In the genomic region with DNA sequence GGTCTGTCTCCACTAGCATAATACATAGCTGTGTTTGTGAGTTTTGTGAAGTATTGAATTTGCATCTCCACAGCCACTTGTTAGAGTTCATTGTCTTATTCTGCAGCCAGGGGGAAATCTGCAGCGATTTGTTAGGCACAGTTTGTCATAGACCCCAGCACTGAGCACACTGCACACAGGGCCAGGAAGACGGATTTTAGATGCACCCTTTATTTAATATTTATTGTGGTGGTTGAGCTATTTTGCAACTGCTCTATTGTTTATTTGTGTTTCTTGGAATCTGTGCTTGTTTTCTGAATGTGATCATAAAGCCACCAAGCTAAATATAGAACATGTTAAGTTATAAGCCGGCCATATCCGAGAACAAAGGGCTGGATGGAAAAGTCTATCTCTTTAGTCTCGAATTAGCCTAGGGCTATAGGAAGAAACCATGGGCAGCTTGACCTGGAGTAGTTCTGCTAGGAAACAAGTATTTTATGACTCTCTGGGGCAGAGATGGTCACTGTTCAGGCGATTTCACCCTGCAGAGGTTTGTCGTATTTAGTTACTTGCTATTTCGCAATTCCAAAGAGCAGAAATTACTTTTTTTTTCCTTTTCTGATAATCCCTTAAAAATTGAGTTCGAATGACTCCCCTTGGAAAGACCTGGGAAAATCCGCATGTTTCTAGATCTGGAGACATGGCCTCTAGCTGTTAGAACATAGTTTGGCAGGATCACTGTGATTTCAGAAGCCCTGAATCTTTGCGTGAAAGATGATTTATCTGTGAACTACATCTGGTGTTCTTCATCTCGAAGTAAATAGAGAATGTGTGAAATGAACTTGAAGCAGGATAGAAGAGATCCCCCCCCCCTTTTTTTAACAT, we compare ENCODE assay signal across 16 mouse cellular contexts.
A peak's percentile ranks its signal among the peaks of the same experiment; 100 is the strongest.
DNase-seq lines count a peak whose midpoint lies in the region; ATAC-seq and TF ChIP-seq lines count a peak whose summit lies in the region.
"Had no signal": no experiment of that assay in that cellular context is flagged by ENCODE, and none has a peak within 500 bp of the region (broad histone marks: within the 10 kb centered on the region; RNA-seq: fewer than 3 reads in every experiment).

No protein-coding gene starts in this region.

- no peak for TF ChIP-seq CTCF in gastrocnemius, adult 2 months (IDR thresholded peaks at IDR 0.05)
- TF ChIP-seq CTCF in left cerebral cortex, adult 2 months (IDR thresholded peaks at IDR 0.05) = no peak
- no peak for TF ChIP-seq CTCF in bone marrow macrophage, adult 2 months (IDR thresholded peaks at IDR 0.05; ENCODE audit: low read depth, low read length)

- H3K27me3 ChIP-seq in hindbrain, embryonic 16.5 days (replicated peaks; ENCODE audit: control insufficient read depth, insufficient read depth, low read length) = no peaks in the 10 kb centered on the region
- H3K27me3 ChIP-seq: heart, embryonic 13.5 days; neural tube, embryonic 13.5 days had no signal

- H3K9me3 ChIP-seq in hindbrain, embryonic 16.5 days (ENCODE audit: control insufficient read depth, low read length) = no peaks in the 10 kb centered on the region
- H3K9me3 ChIP-seq: heart, embryonic 13.5 days; neural tube, embryonic 13.5 days had no signal

- H3K4me2 ChIP-seq in hindbrain, embryonic 16.5 days (ENCODE audit: low read length) = no peak overlapping the region
- H3K4me2 ChIP-seq: heart, embryonic 13.5 days; neural tube, embryonic 13.5 days had no signal

- no peaks in the 10 kb centered on the region for H3K36me3 ChIP-seq in hindbrain, embryonic 16.5 days (ENCODE audit: control insufficient read depth, insufficient read depth, low read length)
- H3K36me3 ChIP-seq: heart, embryonic 13.5 days; neural tube, embryonic 13.5 days had no signal

- H3K27ac ChIP-seq in gastrocnemius, adult 2 months = peak overlapping the region; percentile 59
- peak overlapping the region; percentile 20; the same call in 1 of the 2 replicates for H3K27ac ChIP-seq in left cerebral cortex, adult 2 months
- H3K27ac ChIP-seq in bone marrow macrophage, adult 2 months (ENCODE audit: insufficient read depth, low read depth, low read length) = peak overlapping the region; percentile 37
- peak overlapping the region; percentile 41 for H3K27ac ChIP-seq in hindbrain, embryonic 16.5 days (ENCODE audit: low read depth, low read length)
- H3K27ac ChIP-seq: heart, embryonic 13.5 days had no signal

- H3K9ac ChIP-seq in hindbrain, embryonic 16.5 days (ENCODE audit: low read depth, low read length) = no peak overlapping the region
- H3K9ac ChIP-seq: heart, embryonic 13.5 days; neural tube, embryonic 13.5 days had no signal

- intact Hi-C loops in gastrocnemius, adult 2 months (cut with DNase I) = no loop called here
- intact Hi-C loops in left cerebral cortex, adult 2 months (cut with DNase I) = no loop called here

- 67% methylated on average over 12 of the region's 12 CpGs for WGBS in hindbrain, embryonic 16.5 days

- peaks cover 35% of the 10 kb centered on the region for H3K4me1 ChIP-seq in bone marrow macrophage, adult 2 months (ENCODE audit: control insufficient read depth, insufficient read depth, low read length)
- peaks cover 4% of the 10 kb centered on the region; the same call in 1 of the 2 replicates for H3K4me1 ChIP-seq in hindbrain, embryonic 16.5 days (ENCODE audit: control insufficient read depth, insufficient read depth, low read depth, low read length)
- H3K4me1 ChIP-seq: heart, embryonic 13.5 days had no signal

- DNase-seq in gastrocnemius, adult 2 months = no peak
- DNase-seq in gastrocnemius, adult 18-20 months (ENCODE audit: low spot score) = no peak
- DNase-seq in left cerebral cortex, adult 2 months (ENCODE audit: extremely low spot score in 1 of 2, low spot score in 2 of 2) = no peak
- DNase-seq in left cerebral cortex, adult 9 months (ENCODE audit: low spot score in 2 of 2) = no peak
- no peak for DNase-seq in adipocyte (ENCODE audit: low spot score)
- DNase-seq: cerebellum, adult 11-12 months; gastrocnemius, postnatal 14 days; heart, postnatal 4 days; kidney, adult 8-10 months; thymus, postnatal 36 days had no signal

- no peak overlapping the region for H3K4me3 ChIP-seq in gastrocnemius, adult 2 months
- H3K4me3 ChIP-seq in left cerebral cortex, adult 2 months = no peak overlapping the region
- no peak overlapping the region; the same call in 1 of the 2 replicates for H3K4me3 ChIP-seq in bone marrow macrophage, adult 2 months (ENCODE audit: insufficient read depth, low read length)
- no peak overlapping the region for H3K4me3 ChIP-seq in hindbrain, embryonic 16.5 days (ENCODE audit: low read length)
- H3K4me3 ChIP-seq: heart, embryonic 13.5 days; neural tube, embryonic 13.5 days had no signal

- no peak for TF ChIP-seq POLR2A in bone marrow macrophage, adult 2 months (IDR thresholded peaks at IDR 0.05; ENCODE audit: borderline replicate concordance, low read depth, low read length)

- no peak for ATAC-seq in hindbrain, embryonic 16.5 days
- ATAC-seq: forebrain, embryonic 14.5 days; midbrain, embryonic 16.5 days had no signal
